Mouse (Mus musculus) ES-E14 (cell line): ENCODE measurements around the gene Wwtr1. TPM values are rescaled to one million over a fixed set of nuclear protein-coding genes. Genes with fewer than 3 reads are reported as not detected.

Experiments used
- DNase-seq: peaks from one replicate; pipeline ENCODE4 v3.0.0-alpha.2; 2013; ENCODE audit warnings: low read depth, low spot score
- H3K27ac ChIP-seq: 2 replicates; pipeline ENCODE4 v1.5.1; 2012; ENCODE audit warnings: low read depth, mild to moderate bottlenecking, low read length, moderate library complexity, mixed read lengths; ENCODE audit not compliant: poor library complexity, insufficient read depth, severe bottlenecking
- H3K36me3 ChIP-seq: 2 replicates; pipeline ENCODE4 v1.6.1; 2012; ENCODE audit warnings: mild to moderate bottlenecking, low read length, moderate library complexity, mixed read lengths; ENCODE audit not compliant: control insufficient read depth, poor library complexity, insufficient read depth, severe bottlenecking
- H3K4me1 ChIP-seq, 2 experiments: fragments of 150-350 bp in 1 of 2; sonication (generic) in 1 of 2; 2 replicates each; pipeline ENCODE4 v1.6.1; 2012; ENCODE audit warnings: low read length in 2 of 2, mild to moderate bottlenecking in 1 of 2, mixed read lengths in 1 of 2; ENCODE audit not compliant: control insufficient read depth in 2 of 2, insufficient read depth in 2 of 2, poor library complexity in 1 of 2
- H3K4me3 ChIP-seq, 2 experiments: fragments of 150-350 bp in 1 of 2; sonication (generic) in 1 of 2; 2 replicates each; pipeline ENCODE4 v1.5.1; 2012; ENCODE audit warnings: low read length in 2 of 2, low read depth in 1 of 2, mild to moderate bottlenecking in 1 of 2, mixed read lengths in 1 of 2; ENCODE audit not compliant: insufficient read depth in 1 of 2, poor library complexity in 1 of 2, severe bottlenecking in 1 of 2
- H3K9ac ChIP-seq: 2 replicates; pipeline ENCODE4 v1.6.1; 2012; ENCODE audit warnings: low read depth, mild to moderate bottlenecking, low read length, mixed read lengths; ENCODE audit not compliant: poor library complexity, insufficient read depth, severe bottlenecking
- H3K9me3 ChIP-seq: fragments of 150-350 bp; sonication (generic); 2 replicates; pipeline ENCODE4 v1.6.1; 2012; ENCODE audit warnings: low read depth, mild to moderate bottlenecking, low read length; ENCODE audit not compliant: control insufficient read depth, insufficient read depth
- CHD2 ChIP-seq: IDR thresholded peaks from 2 replicates; pipeline ENCODE4 v1.6.1; 2014; ENCODE audit warnings: mild to moderate bottlenecking, low read depth, low read length, inconsistent platforms
- HCFC1 ChIP-seq: IDR thresholded peaks from 2 replicates; pipeline ENCODE4 v1.6.1; 2012; ENCODE audit warnings: low read length, inconsistent platforms, borderline replicate concordance; ENCODE audit not compliant: insufficient read depth
- MAFK ChIP-seq: IDR thresholded peaks from 2 replicates; pipeline ENCODE4 v1.6.1; 2014; ENCODE audit warnings: mild to moderate bottlenecking, low read depth, low read length, inconsistent platforms; ENCODE audit not compliant: insufficient read depth
- ZC3H11A ChIP-seq: IDR thresholded peaks from 2 replicates; pipeline ENCODE4 v1.6.1; 2012; ENCODE audit warnings: low read depth, mild to moderate bottlenecking, inconsistent platforms, low read length, borderline replicate concordance
- ZNF384 ChIP-seq: IDR thresholded peaks from 2 replicates; pipeline ENCODE4 v1.6.1; 2012; ENCODE audit warnings: low read depth, low read length, inconsistent platforms
- in situ Hi-C, 2 experiments: fragments of 600-800 bp; cut with MboI; formaldehyde crosslinking; loops; one replicate each; pipeline ENCODE4 v1.15.1; 2025; ENCODE audit warnings: low sequenced_read_pairs in 2 of 2, inconsistent platforms in 1 of 2; ENCODE audit not compliant: unreplicated experiment in 2 of 2
- total RNA-seq: library from RNA; depleted of rRNA; stranded (reverse); fragments of 300-350 nt; gene quantifications from 2 replicates; pipeline ENCODE4 v1.2.3, GENCODE M21; 2012

The Wwtr1 gene
- total RNA-seq, 1 experiment: 20.0 TPM

DNA sequence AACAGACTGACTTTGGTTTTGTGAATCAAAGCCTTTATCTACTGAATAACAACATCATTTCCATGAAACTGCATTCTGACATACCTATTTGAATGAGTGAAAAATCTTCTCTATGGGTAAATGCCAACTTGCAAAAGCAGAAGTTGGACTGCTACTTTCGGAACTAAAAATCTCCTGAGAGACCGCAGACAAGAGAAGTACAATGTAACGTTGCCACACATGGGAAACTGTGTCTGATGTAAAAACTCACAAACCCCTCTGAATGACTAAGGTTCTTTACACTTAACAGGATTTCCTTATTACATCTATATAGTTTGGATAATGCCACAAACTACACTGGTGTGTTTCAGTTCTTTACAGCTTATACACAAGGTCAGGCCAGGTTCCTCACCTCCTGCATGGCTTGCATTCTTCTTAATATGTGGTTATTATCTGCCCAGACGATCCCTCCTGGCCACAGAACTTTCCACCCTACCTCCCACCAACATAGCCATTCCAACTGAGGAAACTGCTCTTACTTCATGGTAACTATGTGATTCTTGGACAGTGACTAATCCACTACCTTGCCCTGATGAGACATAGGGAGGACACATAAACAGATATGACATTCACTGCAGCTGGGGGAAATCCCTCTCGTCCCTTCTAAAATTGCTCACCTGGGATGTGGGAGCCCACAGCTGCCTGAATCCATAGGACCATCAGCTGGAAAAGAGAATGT is 25.1 kb downstream of the Wwtr1 start:
- Histone ChIP-seq H3K9me3 (no peaks in the 10 kb centered on the region), H3K4me3 (no peak overlapping the region), H3K27ac (no peak overlapping the region), H3K4me1 (peaks cover 0 to 2% of the 10 kb centered on the region in 2 experiments; a peak in 1 of 4 replicates), H3K36me3 (no peaks in the 10 kb centered on the region), H3K9ac (no peak overlapping the region)
- no peak for TF ChIP-seq HCFC1
- TF ChIP-seq ZC3H11A: no peak
- no peak for TF ChIP-seq CHD2
- TF ChIP-seq ZNF384: no peak
- TF ChIP-seq MAFK: no peak
- in situ Hi-C loops: no loop called here
- DNase-seq: no peak

DNA sequence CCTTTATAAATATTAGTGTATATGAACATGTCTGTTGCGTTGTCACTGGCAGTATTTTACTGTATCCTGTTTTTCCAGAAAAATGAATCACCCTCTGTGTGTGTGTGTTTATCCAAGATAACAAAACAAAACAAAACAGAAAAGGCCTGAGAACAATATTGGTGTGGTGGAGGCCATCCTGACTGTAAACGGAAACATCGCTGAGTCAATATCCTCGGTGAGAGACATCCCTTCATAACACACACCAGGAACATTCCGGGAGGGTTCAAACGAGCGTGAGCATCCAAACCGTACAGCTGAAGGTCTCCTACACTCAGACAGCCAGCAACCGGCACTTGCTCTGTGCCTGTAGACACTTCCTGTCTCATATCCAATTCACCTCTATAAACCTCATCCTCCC is 31.6 kb downstream of the Wwtr1 start:
- Histone ChIP-seq H3K4me1 (no peaks in the 10 kb centered on the region), H3K27ac (no peak overlapping the region), H3K9me3 (no peaks in the 10 kb centered on the region), H3K4me3 (no peak overlapping the region), H3K36me3 (no peaks in the 10 kb centered on the region), H3K9ac (no peak overlapping the region)
- TF ChIP-seq CHD2 (no peak), HCFC1 (no peak), ZC3H11A (no peak), ZNF384 (no peak)
- in situ Hi-C loops: no loop called here
- no peak for DNase-seq

DNA sequence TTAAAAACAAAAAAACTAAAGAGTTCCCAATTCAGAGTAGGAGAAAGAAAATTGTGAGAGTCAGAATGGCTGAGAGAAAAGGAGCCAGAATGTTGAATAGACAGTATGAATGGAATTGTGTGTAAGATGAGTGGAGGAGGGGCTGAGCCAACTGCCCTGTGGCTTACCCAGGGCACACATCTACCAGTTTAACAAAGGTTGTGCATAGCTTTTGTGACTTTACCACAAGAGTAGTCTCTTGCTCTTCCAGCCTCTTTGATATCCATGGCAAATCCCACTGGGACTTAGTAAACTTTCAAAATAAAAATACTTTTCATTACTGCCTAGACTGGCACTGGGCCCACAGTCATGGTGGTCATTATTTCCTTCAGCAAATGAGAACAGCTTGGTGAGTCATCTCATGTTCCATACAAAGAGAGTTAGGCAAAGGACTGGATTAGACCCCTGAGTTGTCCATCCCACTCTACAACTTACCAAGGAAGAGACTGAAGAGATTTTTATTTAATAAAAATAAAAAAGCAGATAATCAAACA is 32.8 kb downstream of the Wwtr1 start:
- no peaks in the 10 kb centered on the region for H3K4me1 ChIP-seq
- H3K9me3 ChIP-seq: no peaks in the 10 kb centered on the region
- TF ChIP-seq HCFC1 (no peak), ZNF384 (no peak), CHD2 (no peak), ZC3H11A (no peak), MAFK (no peak)
- DNase-seq: no peak
- in situ Hi-C loops: no loop called here
- H3K36me3 ChIP-seq: no peaks in the 10 kb centered on the region
- no peak overlapping the region for H3K27ac ChIP-seq
- no peak overlapping the region for H3K4me3 ChIP-seq
- no peak overlapping the region for H3K9ac ChIP-seq

DNA sequence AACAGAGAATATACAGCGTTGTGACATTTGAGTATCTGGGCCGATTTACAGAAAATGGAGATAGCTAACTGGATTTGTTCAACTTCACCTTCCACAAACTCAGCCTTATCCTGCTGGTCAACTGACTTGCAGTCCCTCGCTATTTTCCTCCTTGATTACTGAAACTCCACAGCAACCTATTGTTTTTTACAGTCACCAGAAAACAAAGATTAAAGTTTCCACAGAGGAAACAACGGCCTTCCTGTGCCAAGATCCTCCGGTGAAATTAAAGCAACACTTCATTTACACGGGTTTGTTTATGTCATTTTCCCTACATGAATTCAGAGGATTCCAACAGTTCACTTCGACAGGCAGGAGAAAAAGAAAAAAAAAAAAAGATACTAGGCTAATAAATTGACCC is 34.5 kb downstream of the Wwtr1 start:
- Histone ChIP-seq H3K4me3 (no peak overlapping the region), H3K4me1 (no peaks in the 10 kb centered on the region), H3K36me3 (no peaks in the 10 kb centered on the region), H3K27ac (no peak overlapping the region), H3K9ac (no peak overlapping the region), H3K9me3 (no peaks in the 10 kb centered on the region)
- in situ Hi-C loops: no loop called here
- DNase-seq: no peak
- TF ChIP-seq HCFC1: no peak
- no peak for TF ChIP-seq MAFK
- TF ChIP-seq ZC3H11A: no peak
- TF ChIP-seq ZNF384: no peak
- no peak for TF ChIP-seq CHD2
